Mouse (Mus musculus): ENCODE measurements at regions not wholly inside any gene's neighbourhood (a gene's known extent, or its start where the extent isn't known, plus 50 kb on each side); places are given as distances from the start of the nearest gene placed in this dataset.

- Histone ChIP-seq H3K27me3 (replicated peaks; ENCODE audit: control insufficient read depth, insufficient read depth, low read length) (no peaks in the 10 kb centered on the region), H3K27ac (ENCODE audit: insufficient read depth, low read depth, low read length) (no peak overlapping the region), H3K36me3 (ENCODE audit: control insufficient read depth, insufficient read depth, low read length) (no peaks in the 10 kb centered on the region), H3K4me1 (ENCODE audit: control insufficient read depth, insufficient read depth, low read length) (no peaks in the 10 kb centered on the region), H3K4me3 (ENCODE audit: insufficient read depth, low read depth, low read length) (no peak overlapping the region)
- no peak for DNase-seq
- TF ChIP-seq CTCF (conservative IDR thresholded peaks at IDR 0.05; ENCODE audit: insufficient read depth, insufficient read length, low read depth, low read length) (no peak), POLR2A (IDR thresholded peaks at IDR 0.05; ENCODE audit: low read depth, low read length) (no peak)
- WGBS = 84% methylated on average over 8 of the region's 8 CpGs
These were observed 89.7 kb downstream of the Syf2 start for GRCm38 (mm10) chr4:135020262-135020991.

DNA sequence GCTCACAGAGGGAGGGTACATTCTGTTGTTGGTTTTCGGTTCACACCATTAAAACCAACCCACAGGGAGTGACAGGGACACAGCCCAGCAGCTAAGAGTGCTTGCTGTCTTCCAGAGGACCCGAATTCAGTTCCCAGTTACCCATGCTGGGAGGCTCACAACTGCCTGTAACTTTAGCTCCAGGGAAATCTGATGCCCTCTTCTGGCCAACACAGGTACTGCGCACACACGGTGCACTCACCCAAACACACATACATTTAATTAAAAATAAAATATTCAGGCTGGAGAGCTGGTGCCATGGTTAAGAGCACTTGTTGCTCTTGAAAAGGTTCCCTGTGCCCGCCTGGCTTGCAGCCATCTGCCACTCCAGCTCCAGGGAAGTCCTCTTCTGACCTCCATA lies 92.5 kb downstream of the Syf2 start:
- Histone ChIP-seq H3K4me1 (ENCODE audit: control insufficient read depth, insufficient read depth, low read length) (no peaks in the 10 kb centered on the region), H3K27me3 (replicated peaks; ENCODE audit: control insufficient read depth, insufficient read depth, low read length) (no peaks in the 10 kb centered on the region), H3K36me3 (ENCODE audit: control insufficient read depth, insufficient read depth, low read length) (no peaks in the 10 kb centered on the region), H3K27ac (ENCODE audit: insufficient read depth, low read depth, low read length) (no peak overlapping the region), H3K4me3 (ENCODE audit: insufficient read depth, low read depth, low read length) (no peak overlapping the region)
- WGBS = 97% methylated on average over 5 of the region's 5 CpGs
- TF ChIP-seq POLR2A (IDR thresholded peaks at IDR 0.05; ENCODE audit: low read depth, low read length) (no peak), CTCF (conservative IDR thresholded peaks at IDR 0.05; ENCODE audit: insufficient read depth, insufficient read length, low read depth, low read length) (peak; percentile 21; the same call in 1 of the 2 replicates)
- DNase-seq = no peak

GRCm38 (mm10) chr4:135025802-135026201 lies 94.7 kb upstream of the Runx3 start:
- H3K36me3 ChIP-seq (ENCODE audit: control insufficient read depth, insufficient read depth, low read length) = no peaks in the 10 kb centered on the region
- H3K27ac ChIP-seq (ENCODE audit: insufficient read depth, low read depth, low read length) = no peak overlapping the region
- DNase-seq = no peak
- H3K4me3 ChIP-seq (ENCODE audit: insufficient read depth, low read depth, low read length) = no peak overlapping the region
- TF ChIP-seq CTCF (conservative IDR thresholded peaks at IDR 0.05; ENCODE audit: insufficient read depth, insufficient read length, low read depth, low read length) (no peak), POLR2A (IDR thresholded peaks at IDR 0.05; ENCODE audit: low read depth, low read length) (no peak)
- no peaks in the 10 kb centered on the region for H3K27me3 ChIP-seq (replicated peaks; ENCODE audit: control insufficient read depth, insufficient read depth, low read length)
- no peaks in the 10 kb centered on the region for H3K4me1 ChIP-seq (ENCODE audit: control insufficient read depth, insufficient read depth, low read length)
- 40% methylated on average over 18 of the region's 18 CpGs for WGBS

DNA sequence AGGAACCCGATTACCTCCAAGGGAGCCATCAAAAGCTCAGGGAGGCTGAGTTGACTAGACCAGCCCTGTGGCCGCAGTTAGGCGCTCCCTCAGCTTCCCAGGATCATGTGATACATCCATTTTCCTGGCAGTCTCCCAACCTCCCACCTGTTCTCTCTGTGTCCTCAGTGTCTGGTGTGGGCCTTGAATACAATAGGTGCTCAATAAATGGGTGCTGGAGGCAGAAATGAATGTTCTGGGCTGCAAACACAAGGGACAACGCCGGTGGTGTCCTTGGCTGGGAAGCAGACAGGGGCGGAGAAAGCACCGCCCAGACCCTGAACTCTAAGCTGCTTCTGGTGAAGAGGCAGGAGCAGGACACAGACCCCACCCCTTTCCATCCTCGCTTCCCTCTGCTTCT lies 93.3 kb upstream of the Runx3 start:
- WGBS = 57% methylated on average over 8 of the region's 8 CpGs
- DNase-seq = no peak
- TF ChIP-seq POLR2A (IDR thresholded peaks at IDR 0.05; ENCODE audit: low read depth, low read length) (no peak), CTCF (conservative IDR thresholded peaks at IDR 0.05; ENCODE audit: insufficient read depth, insufficient read length, low read depth, low read length) (no peak)
- H3K4me1 ChIP-seq (ENCODE audit: control insufficient read depth, insufficient read depth, low read length) = no peaks in the 10 kb centered on the region
- no peaks in the 10 kb centered on the region for H3K27me3 ChIP-seq (replicated peaks; ENCODE audit: control insufficient read depth, insufficient read depth, low read length)
- no peak overlapping the region for H3K4me3 ChIP-seq (ENCODE audit: insufficient read depth, low read depth, low read length)
- no peaks in the 10 kb centered on the region for H3K36me3 ChIP-seq (ENCODE audit: control insufficient read depth, insufficient read depth, low read length)
- no peak overlapping the region for H3K27ac ChIP-seq (ENCODE audit: insufficient read depth, low read depth, low read length)

DNA sequence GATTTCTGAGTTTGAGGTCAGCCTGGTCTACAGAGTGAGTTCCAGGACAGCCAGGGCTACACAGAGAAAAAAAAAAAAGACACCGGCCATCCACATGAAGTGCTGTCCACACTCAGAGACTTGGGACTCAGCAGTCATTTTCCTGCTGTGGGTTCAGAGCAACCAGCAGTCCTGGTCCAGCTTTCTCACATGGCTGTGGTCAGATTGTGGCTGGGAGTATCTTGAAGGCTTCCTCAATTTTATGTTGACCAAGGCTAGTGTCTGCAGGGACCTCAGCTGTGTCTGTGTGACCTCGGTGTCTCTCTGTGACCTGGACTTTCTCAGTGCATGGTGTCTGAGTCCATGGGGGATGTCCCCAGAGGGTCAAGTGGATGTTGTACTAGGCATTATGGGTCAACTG lies 90.7 kb upstream of the Runx3 start:
- H3K27ac ChIP-seq (ENCODE audit: insufficient read depth, low read depth, low read length) = no peak overlapping the region
- H3K4me3 ChIP-seq (ENCODE audit: insufficient read depth, low read depth, low read length) = no peak overlapping the region
- H3K36me3 ChIP-seq (ENCODE audit: control insufficient read depth, insufficient read depth, low read length) = no peaks in the 10 kb centered on the region
- 88% methylated on average over 2 of the region's 2 CpGs for WGBS
- H3K4me1 ChIP-seq (ENCODE audit: control insufficient read depth, insufficient read depth, low read length) = no peaks in the 10 kb centered on the region
- TF ChIP-seq CTCF (conservative IDR thresholded peaks at IDR 0.05; ENCODE audit: insufficient read depth, insufficient read length, low read depth, low read length) = no peak
- TF ChIP-seq POLR2A (IDR thresholded peaks at IDR 0.05; ENCODE audit: low read depth, low read length) = no peak
- no peak for DNase-seq
- no peaks in the 10 kb centered on the region for H3K27me3 ChIP-seq (replicated peaks; ENCODE audit: control insufficient read depth, insufficient read depth, low read length)

DNA sequence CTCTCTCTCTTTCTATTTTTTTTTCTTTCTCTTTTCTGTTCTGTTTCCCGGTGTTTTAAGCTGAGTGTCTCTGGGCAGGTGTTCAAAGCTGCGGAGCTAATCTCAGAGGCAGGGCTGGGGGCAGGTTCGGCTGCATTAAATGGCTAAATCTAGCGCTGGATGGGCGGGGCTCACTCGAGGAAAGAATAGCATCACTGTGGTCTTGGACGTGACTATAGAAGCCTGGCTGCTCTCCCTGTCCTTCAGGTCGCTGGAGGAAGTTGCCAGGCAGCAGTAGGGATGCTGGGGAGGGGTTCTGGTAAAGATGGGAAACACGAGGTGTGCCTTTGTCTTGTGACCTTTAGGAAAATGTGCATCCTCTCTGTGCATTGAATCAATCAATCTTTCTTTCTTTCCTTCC lies 88.0 kb upstream of the Runx3 start:
- TF ChIP-seq CTCF (conservative IDR thresholded peaks at IDR 0.05; ENCODE audit: insufficient read depth, insufficient read length, low read depth, low read length) = no peak
- no peak for TF ChIP-seq POLR2A (IDR thresholded peaks at IDR 0.05; ENCODE audit: low read depth, low read length)
- Histone ChIP-seq H3K27ac (ENCODE audit: insufficient read depth, low read depth, low read length) (no peak overlapping the region), H3K4me3 (ENCODE audit: insufficient read depth, low read depth, low read length) (no peak overlapping the region), H3K27me3 (replicated peaks; ENCODE audit: control insufficient read depth, insufficient read depth, low read length) (no peaks in the 10 kb centered on the region), H3K4me1 (ENCODE audit: control insufficient read depth, insufficient read depth, low read length) (no peaks in the 10 kb centered on the region), H3K36me3 (ENCODE audit: control insufficient read depth, insufficient read depth, low read length) (no peaks in the 10 kb centered on the region)
- 49% methylated on average over 9 of the region's 9 CpGs for WGBS
- DNase-seq = no peak

DNA sequence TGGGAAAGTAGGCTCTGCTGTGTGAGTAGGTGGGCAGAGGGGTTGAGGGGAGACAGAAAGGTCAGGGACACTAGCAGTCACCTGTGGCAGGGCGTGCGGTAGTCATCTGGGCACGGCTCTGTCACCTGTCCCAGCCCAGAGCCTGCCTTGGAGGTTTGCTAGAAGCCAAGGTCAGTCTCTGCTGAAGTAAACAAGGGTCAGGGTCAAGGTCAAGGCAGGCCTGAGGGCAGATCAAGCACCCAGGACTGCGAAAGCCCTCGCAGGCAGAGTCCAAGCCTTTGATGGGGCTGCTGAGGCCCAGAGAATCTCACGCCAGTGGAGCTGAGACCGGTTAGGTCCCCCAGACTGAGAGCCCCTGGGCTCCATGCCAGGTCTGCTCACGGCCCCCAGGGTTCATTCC lies 87.2 kb upstream of the Runx3 start:
- no peaks in the 10 kb centered on the region for H3K36me3 ChIP-seq (ENCODE audit: control insufficient read depth, insufficient read depth, low read length)
- DNase-seq = no peak
- no peak overlapping the region for H3K27ac ChIP-seq (ENCODE audit: insufficient read depth, low read depth, low read length)
- H3K4me3 ChIP-seq (ENCODE audit: insufficient read depth, low read depth, low read length) = no peak overlapping the region
- TF ChIP-seq POLR2A (IDR thresholded peaks at IDR 0.05; ENCODE audit: low read depth, low read length) = no peak
- no peak for TF ChIP-seq CTCF (conservative IDR thresholded peaks at IDR 0.05; ENCODE audit: insufficient read depth, insufficient read length, low read depth, low read length)
- H3K27me3 ChIP-seq (replicated peaks; ENCODE audit: control insufficient read depth, insufficient read depth, low read length) = no peaks in the 10 kb centered on the region
- H3K4me1 ChIP-seq (ENCODE audit: control insufficient read depth, insufficient read depth, low read length) = no peaks in the 10 kb centered on the region
- 73% methylated on average over 8 of the region's 8 CpGs for WGBS

Data from kidney, adult 2 months (tissue).